ENCODE assay signal across 24 mouse cellular contexts in the genomic region with DNA sequence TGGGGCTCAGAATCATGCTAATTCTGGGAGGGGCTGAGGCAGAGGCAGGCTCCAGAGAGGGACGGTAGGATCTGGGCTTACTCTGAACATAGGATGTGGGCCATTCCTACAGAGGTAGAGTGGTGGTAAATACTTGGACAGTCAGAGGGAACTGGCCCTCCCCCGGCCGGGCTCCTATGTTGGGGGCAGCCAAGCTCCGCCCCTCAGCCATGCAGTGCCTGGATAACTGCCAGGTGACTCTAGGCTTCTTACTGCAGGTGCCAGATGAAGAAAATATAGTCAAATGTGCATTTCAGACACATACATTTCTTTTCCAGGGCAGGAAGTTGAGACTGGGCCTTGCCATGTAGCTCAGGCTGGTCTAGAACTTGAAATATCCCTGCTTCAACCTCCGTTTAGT. TPM values are rescaled to one million over a fixed set of nuclear protein-coding genes. Genes with fewer than 3 reads are reported as not detected.
DNase-seq lines count a peak whose midpoint lies in the region; ATAC-seq and TF ChIP-seq lines count a peak whose summit lies in the region.
"Had no signal": no experiment of that assay in that cellular context is flagged by ENCODE, and none has a peak within 500 bp of the region (broad histone marks: within the 10 kb centered on the region; RNA-seq: fewer than 3 reads in every experiment).

No protein-coding gene starts in this region.

- no peak overlapping the region for H3K4me3 ChIP-seq in hindbrain, embryonic 10.5 days
- H3K4me3 ChIP-seq in hindbrain, postnatal 0 days (ENCODE audit: low read length) = no peak overlapping the region
- no peak overlapping the region for H3K4me3 ChIP-seq in lung, embryonic 16.5 days (ENCODE audit: low read length)
- H3K4me3 ChIP-seq: heart, adult 2 months; limb, embryonic 13.5 days; liver, embryonic 13.5 days had no signal

- 67% methylated on average over 5 of the region's 5 CpGs for WGBS in hindbrain, embryonic 10.5 days
- 40% methylated on average over 5 of the region's 5 CpGs for WGBS in hindbrain, postnatal 0 days
- 27% methylated on average over 5 of the region's 5 CpGs for WGBS in lung, embryonic 16.5 days

- peaks cover 60% of the 10 kb centered on the region for H3K27me3 ChIP-seq in hindbrain, embryonic 10.5 days (ENCODE audit: insufficient read depth, poor library complexity, severe bottlenecking)
- H3K27me3 ChIP-seq in hindbrain, postnatal 0 days (ENCODE audit: insufficient read depth, low read length) = peaks cover 17% of the 10 kb centered on the region
- H3K27me3 ChIP-seq in lung, embryonic 16.5 days (ENCODE audit: control insufficient read depth, insufficient read depth, low read depth, low read length) = peaks cover 12% of the 10 kb centered on the region; the same call in 1 of the 2 replicates
- H3K27me3 ChIP-seq: Patski had no signal

- H3K9me3 ChIP-seq in hindbrain, embryonic 10.5 days = no peaks in the 10 kb centered on the region
- no peaks in the 10 kb centered on the region for H3K9me3 ChIP-seq in hindbrain, postnatal 0 days (ENCODE audit: low read length)
- H3K9me3 ChIP-seq in lung, embryonic 16.5 days (ENCODE audit: control insufficient read depth, low read length) = no peaks in the 10 kb centered on the region
- H3K9me3 ChIP-seq: embryonic facial prominence, embryonic 10.5 days; heart, embryonic 13.5 days; limb, embryonic 13.5 days; liver, embryonic 13.5 days had no signal

- no peak for ATAC-seq in hindbrain, postnatal 0 days
- no peak for ATAC-seq in lung, embryonic 16.5 days (ENCODE audit: low read depth)
- ATAC-seq: forebrain, postnatal 0 days; lung, postnatal 0 days; Patski had no signal

- H3K9ac ChIP-seq in hindbrain, postnatal 0 days (replicated peaks; ENCODE audit: low read length) = no peak overlapping the region
- 0 out of 2 replicates have a peak overlapping the region, but pooled peaks have one; percentile 1 for H3K9ac ChIP-seq in lung, embryonic 16.5 days (ENCODE audit: low read length)
- H3K9ac ChIP-seq: forebrain, postnatal 0 days; hindbrain, embryonic 14.5 days; limb, embryonic 13.5 days; liver, embryonic 13.5 days had no signal

- peaks cover 17% of the 10 kb centered on the region for H3K36me3 ChIP-seq in hindbrain, embryonic 10.5 days
- no peaks in the 10 kb centered on the region for H3K36me3 ChIP-seq in hindbrain, postnatal 0 days (ENCODE audit: insufficient read depth, low read length)
- H3K36me3 ChIP-seq in lung, embryonic 16.5 days (ENCODE audit: control insufficient read depth, insufficient read depth, low read length) = no peaks in the 10 kb centered on the region
- H3K36me3 ChIP-seq: limb, embryonic 13.5 days; liver, embryonic 13.5 days had no signal

- peak; percentile 74 for DNase-seq in adrenal gland, adult 2 months
- DNase-seq in adrenal gland, adult 8-10 months = no peak
- DNase-seq in hindbrain, embryonic 10.5 days (ENCODE audit: low spot score) = no peak
- no peak for DNase-seq in hindbrain, postnatal 0 days (ENCODE audit: low spot score)
- DNase-seq in lung, postnatal 14 days = no peak
- DNase-seq in adrenal gland, postnatal 36 days = peak; percentile 72 to 80
- DNase-seq in frontal cortex, adult 2 months (ENCODE audit: extremely low spot score in 1 of 2, low spot score in 1 of 2) = no peak
- DNase-seq: cerebellum, adult 18-20 months; forebrain, postnatal 0 days; gastrocnemius, postnatal 36 days; heart, adult 2 months; kidney, postnatal 36 days; layer of hippocampus, postnatal 36 days; liver, embryonic 13.5 days; right cerebral cortex, adult 18-20 months; right cerebral cortex, postnatal 4 days had no signal

- peaks cover 67% of the 10 kb centered on the region for H3K4me1 ChIP-seq in hindbrain, embryonic 10.5 days (replicated peaks)
- H3K4me1 ChIP-seq in hindbrain, postnatal 0 days (ENCODE audit: insufficient read depth, low read length) = peaks cover 13% of the 10 kb centered on the region
- peaks cover 41% of the 10 kb centered on the region for H3K4me1 ChIP-seq in lung, embryonic 16.5 days (replicated peaks; ENCODE audit: control insufficient read depth, insufficient read depth, low read length)

- no peak overlapping the region for H3K4me2 ChIP-seq in hindbrain, postnatal 0 days (ENCODE audit: low read depth, low read length)
- H3K4me2 ChIP-seq in lung, embryonic 16.5 days (ENCODE audit: low read depth, low read length) = no peak overlapping the region
- H3K4me2 ChIP-seq: hindbrain, embryonic 14.5 days; limb, embryonic 13.5 days; liver, embryonic 13.5 days; midbrain, embryonic 11.5 days had no signal

- peak overlapping the region; percentile 90; the same call in 1 of the 2 replicates for H3K27ac ChIP-seq in hindbrain, embryonic 10.5 days
- no peak overlapping the region for H3K27ac ChIP-seq in hindbrain, postnatal 0 days
- no peak overlapping the region for H3K27ac ChIP-seq in lung, embryonic 16.5 days (ENCODE audit: low read length)
- H3K27ac ChIP-seq: heart, adult 2 months; hindbrain, embryonic 14.5 days; limb, embryonic 13.5 days; liver, embryonic 13.5 days had no signal

- TF ChIP-seq CTCF in hindbrain, postnatal 0 days (IDR thresholded peaks at IDR 0.05; ENCODE audit: low read depth) = no peak

RNA-seq across cellular contexts. Expression of gene Zbtb42, which starts 1.6 kb away (rescaled TPM):
- total RNA-seq in adrenal gland, adult 2 months (2021) = 10 to 100 TPM in 1 of 2 experiments, 1 to 10 TPM in 1; 5.5 to 15.8 TPM
- 25.5 and 32.6 TPM in 2 replicates for polyA plus RNA-seq in adrenal gland, adult 2 months (2012; rRNA removed)
- 10 to 100 TPM in 3 of 4 experiments, 1 to 10 TPM in 1; 8.7 to 20.1 (median 15.9) TPM for total RNA-seq in adrenal gland, adult 8-10 months (2022)
- 7.1 and 10.9 TPM in 2 replicates for polyA plus RNA-seq in hindbrain, embryonic 10.5 days (2016; fragmentation: Nextera tagmentation; extraction: Ambion mirVana)
- 3.3 and 12.1 TPM in 2 replicates for total RNA-seq in hindbrain, postnatal 0 days (2014; rRNA removed)
- polyA plus RNA-seq in hindbrain, postnatal 0 days (2015; fragmentation: Nextera tagmentation; extraction: Ambion mirVana) = 2.2 and 3.7 TPM in 2 replicates
- 11.1 and 11.3 TPM in 2 replicates for polyA plus RNA-seq in lung, embryonic 16.5 days (2015; fragmentation: Nextera tagmentation; extraction: Ambion mirVana)
- 1 to 10 TPM; 5.0 to 9.0 TPM for total RNA-seq in adrenal gland, postnatal 36 days (2021)
- polyA plus RNA-seq in frontal cortex, adult 2 months (2012; rRNA removed) = 0.90 and 1.4 TPM in 2 replicates

RNA-seq across cellular contexts. Expression of gene Akt1, which starts 2.4 kb away (rescaled TPM):
- total RNA-seq in adrenal gland, adult 2 months (2021) = 100 to 1,000 TPM; 267 to 369 TPM
- polyA plus RNA-seq in adrenal gland, adult 2 months (2012; rRNA removed) = 291 and 463 TPM in 2 replicates
- total RNA-seq in adrenal gland, adult 8-10 months (2022) = 100 to 1,000 TPM; 275 to 460 (median 313) TPM
- polyA plus RNA-seq in hindbrain, embryonic 10.5 days (2016; fragmentation: Nextera tagmentation; extraction: Ambion mirVana) = 50.9 and 56.8 TPM in 2 replicates
- 179 and 197 TPM in 2 replicates for total RNA-seq in hindbrain, postnatal 0 days (2014; rRNA removed)
- 90.8 and 97.4 TPM in 2 replicates for polyA plus RNA-seq in hindbrain, postnatal 0 days (2015; fragmentation: Nextera tagmentation; extraction: Ambion mirVana)
- polyA plus RNA-seq in lung, embryonic 16.5 days (2015; fragmentation: Nextera tagmentation; extraction: Ambion mirVana) = 42.4 and 43.5 TPM in 2 replicates
- total RNA-seq in adrenal gland, postnatal 36 days (2021) = 100 to 1,000 TPM; 256 to 378 TPM
- polyA plus RNA-seq in frontal cortex, adult 2 months (2012; rRNA removed) = 174 and 175 TPM in 2 replicates

RNA-seq across cellular contexts. Expression of gene Siva1, which starts 32.6 kb away (rescaled TPM):
- total RNA-seq in adrenal gland, adult 2 months (2021) = 10 to 100 TPM; 23.6 to 53.6 TPM
- 49.1 and 67.3 TPM in 2 replicates for polyA plus RNA-seq in adrenal gland, adult 2 months (2012; rRNA removed)
- 10 to 100 TPM; 37.0 to 73.9 (median 51.5) TPM for total RNA-seq in adrenal gland, adult 8-10 months (2022)
- 281 and 334 TPM in 2 replicates for polyA plus RNA-seq in hindbrain, embryonic 10.5 days (2016; fragmentation: Nextera tagmentation; extraction: Ambion mirVana)
- 24.1 and 34.8 TPM in 2 replicates for total RNA-seq in hindbrain, postnatal 0 days (2014; rRNA removed)
- polyA plus RNA-seq in hindbrain, postnatal 0 days (2015; fragmentation: Nextera tagmentation; extraction: Ambion mirVana) = 59.3 and 62.2 TPM in 2 replicates
- 181 and 206 TPM in 2 replicates for polyA plus RNA-seq in lung, embryonic 16.5 days (2015; fragmentation: Nextera tagmentation; extraction: Ambion mirVana)
- 10 to 100 TPM; 45.4 to 46.9 TPM for total RNA-seq in adrenal gland, postnatal 36 days (2021)
- polyA plus RNA-seq in frontal cortex, adult 2 months (2012; rRNA removed) = 24.4 and 30.2 TPM in 2 replicates

RNA-seq across cellular contexts. Expression of gene Cep170b, which starts 43.2 kb away (rescaled TPM):
- total RNA-seq in adrenal gland, adult 2 months (2021) = 10 to 100 TPM; 48.8 to 52.1 TPM
- polyA plus RNA-seq in adrenal gland, adult 2 months (2012; rRNA removed) = 49.0 and 52.5 TPM in 2 replicates
- 10 to 100 TPM; 43.6 to 74.0 (median 59.1) TPM for total RNA-seq in adrenal gland, adult 8-10 months (2022)
- polyA plus RNA-seq in hindbrain, embryonic 10.5 days (2016; fragmentation: Nextera tagmentation; extraction: Ambion mirVana) = 6.7 and 8.7 TPM in 2 replicates
- 118 and 123 TPM in 2 replicates for total RNA-seq in hindbrain, postnatal 0 days (2014; rRNA removed)
- polyA plus RNA-seq in hindbrain, postnatal 0 days (2015; fragmentation: Nextera tagmentation; extraction: Ambion mirVana) = 34.0 and 39.0 TPM in 2 replicates
- 13.5 and 15.8 TPM in 2 replicates for polyA plus RNA-seq in lung, embryonic 16.5 days (2015; fragmentation: Nextera tagmentation; extraction: Ambion mirVana)
- 10 to 100 TPM; 41.5 to 48.8 TPM for total RNA-seq in adrenal gland, postnatal 36 days (2021)
- 107 and 119 TPM in 2 replicates for polyA plus RNA-seq in frontal cortex, adult 2 months (2012; rRNA removed)

RNA-seq across cellular contexts. Expression of gene Adssl1, which starts 57.2 kb away (rescaled TPM):
- 10 to 100 TPM; 10.7 to 39.1 TPM for total RNA-seq in adrenal gland, adult 2 months (2021)
- 10.6 and 11.0 TPM in 2 replicates for polyA plus RNA-seq in adrenal gland, adult 2 months (2012; rRNA removed)
- total RNA-seq in adrenal gland, adult 8-10 months (2022) = 10 to 100 TPM; 15.2 to 53.1 (median 30.7) TPM
- 3.7 and 5.5 TPM in 2 replicates for polyA plus RNA-seq in hindbrain, embryonic 10.5 days (2016; fragmentation: Nextera tagmentation; extraction: Ambion mirVana)
- total RNA-seq in hindbrain, postnatal 0 days (2014; rRNA removed) = 2.6 and 7.5 TPM in 2 replicates
- polyA plus RNA-seq in hindbrain, postnatal 0 days (2015; fragmentation: Nextera tagmentation; extraction: Ambion mirVana) = 8.4 and 9.2 TPM in 2 replicates
- polyA plus RNA-seq in lung, embryonic 16.5 days (2015; fragmentation: Nextera tagmentation; extraction: Ambion mirVana) = 9.4 and 10.3 TPM in 2 replicates
- 10 to 100 TPM; 21.8 to 22.7 TPM for total RNA-seq in adrenal gland, postnatal 36 days (2021)
- 32.6 and 33.0 TPM in 2 replicates for polyA plus RNA-seq in frontal cortex, adult 2 months (2012; rRNA removed)

Comparison
In these comparisons a context has a peak if more than half of its experiments do, and no peak if none do; other contexts are left out.
1. DNase-seq: peak in adrenal gland, adult 2 months (single experiment) and adrenal gland, postnatal 36 days (2 of 2); none in adrenal gland, adult 8-10 months (single experiment), hindbrain, embryonic 10.5 days (single experiment), hindbrain, postnatal 0 days (single experiment), lung, postnatal 14 days (single experiment) and frontal cortex, adult 2 months (0 of 2).